Mouse (Mus musculus) myocyte (in vitro differentiated cells): ENCODE measurements at regions not wholly inside any gene's neighbourhood (a gene's known extent, or its start where the extent isn't known, plus 50 kb on each side); places are given as distances from the start of the nearest gene placed in this dataset.

Source experiments
- H3K27me3 ChIP-seq: one replicate; pipeline ENCODE4 v1.6.1; 2011; ENCODE audit not compliant: control insufficient read depth, insufficient read depth, insufficient read length
- H3K36me3 ChIP-seq: one replicate; pipeline ENCODE4 v1.6.1; 2011; ENCODE audit not compliant: control insufficient read depth, insufficient read depth
- H3K4me2 ChIP-seq: one replicate; pipeline ENCODE4 v1.6.1; 2011; ENCODE audit warnings: low read depth, control low read depth
- H3K4me3 ChIP-seq: one replicate; pipeline ENCODE4 v1.5.1; 2011; ENCODE audit warnings: mild to moderate bottlenecking, control low read depth, moderate library complexity
- H3K79me2 ChIP-seq: one replicate; pipeline ENCODE4 v1.6.1; 2011; ENCODE audit not compliant: control insufficient read depth, insufficient read depth
- H3ac ChIP-seq: one replicate; pipeline ENCODE4 v1.6.1; 2011; ENCODE audit not compliant: control insufficient read depth, insufficient read length
- CEBPB ChIP-seq: IDR thresholded peaks from 2 replicates; pipeline ENCODE4 v1.6.1; 2011; ENCODE audit warnings: mild to moderate bottlenecking, moderate library complexity; ENCODE audit not compliant: poor library complexity, insufficient read depth, severe bottlenecking
- E2F4 ChIP-seq: IDR thresholded peaks from one replicate; pipeline ENCODE4 v1.6.1; 2011; ENCODE audit warnings: mild to moderate bottlenecking, control low read depth, moderate library complexity; ENCODE audit not compliant: insufficient read depth
- MAX ChIP-seq: IDR thresholded peaks from one replicate; pipeline ENCODE4 v1.6.1; 2011; ENCODE audit warnings: low read depth, mild to moderate bottlenecking, control low read depth
- MYOD1 ChIP-seq, 3 experiments: IDR thresholded peaks; one replicate each; pipeline ENCODE4 v1.6.1; 2011; ENCODE audit warnings: control low read depth in 2 of 3, low read depth in 2 of 3, mild to moderate bottlenecking in 2 of 3, moderate library complexity in 1 of 3; ENCODE audit not compliant: insufficient read length in 2 of 3, control insufficient read depth in 1 of 3
- MYOG ChIP-seq, 3 experiments: IDR thresholded peaks; one replicate each; pipeline ENCODE4 v1.6.1; 2011; ENCODE audit warnings: control low read depth in 2 of 3, low read depth in 2 of 3, mild to moderate bottlenecking in 2 of 3; ENCODE audit not compliant: insufficient read length in 2 of 3, control insufficient read depth in 1 of 3, insufficient read depth in 1 of 3
- POLR2A ChIP-seq: IDR thresholded peaks from one replicate; pipeline ENCODE4 v1.6.1; 2011; ENCODE audit warnings: low read depth, mild to moderate bottlenecking, control low read depth, moderate library complexity; ENCODE audit not compliant: insufficient read length
- POLR2AphosphoS2 ChIP-seq: IDR thresholded peaks from one replicate; pipeline ENCODE4 v1.6.1; 2011; ENCODE audit warnings: low read depth, control low read depth; ENCODE audit not compliant: insufficient read length
- REST ChIP-seq: IDR thresholded peaks from one replicate; pipeline ENCODE4 v1.6.1; 2011; ENCODE audit warnings: mild to moderate bottlenecking, control low read depth, moderate library complexity; ENCODE audit not compliant: insufficient read depth, insufficient read length
- SRF ChIP-seq: IDR thresholded peaks from one replicate; pipeline ENCODE4 v1.6.1; 2011; ENCODE audit warnings: low read depth; ENCODE audit not compliant: control insufficient read depth, insufficient read length
- TCF12 ChIP-seq: IDR thresholded peaks from one replicate; pipeline ENCODE4 v1.6.1; 2011; ENCODE audit warnings: mild to moderate bottlenecking, control low read depth; ENCODE audit not compliant: poor library complexity, insufficient read depth, severe bottlenecking
- TCF3 ChIP-seq: IDR thresholded peaks from one replicate; pipeline ENCODE4 v1.6.1; 2011; ENCODE audit warnings: low read depth, control low read depth; ENCODE audit not compliant: insufficient read length
- USF1 ChIP-seq: IDR thresholded peaks from one replicate; pipeline ENCODE4 v1.6.1; 2011; ENCODE audit warnings: low read depth, mild to moderate bottlenecking, control low read depth, moderate library complexity

- Histone ChIP-seq H3K36me3 (no peaks in the 10 kb centered on the region), H3K4me3 (no peak overlapping the region), H3K27me3 (no peaks in the 10 kb centered on the region), H3ac (no peak overlapping the region), H3K4me2 (no peak overlapping the region), H3K79me2 (no peaks in the 10 kb centered on the region)
- TF ChIP-seq POLR2AphosphoS2 (no peak), TCF12 (no peak)
These were observed 172.3 kb upstream of the Bdnf start for GRCm38 (mm10) chr2:109502186-109502585.

GRCm38 (mm10) chr2:109504906-109505305, 169.6 kb upstream of the Bdnf start:
- H3ac ChIP-seq = no peak overlapping the region
- no peaks in the 10 kb centered on the region for H3K27me3 ChIP-seq
- H3K4me3 ChIP-seq = no peak overlapping the region
- TF ChIP-seq SRF = no peak
- TF ChIP-seq E2F4 = no peak
- TF ChIP-seq TCF3 = no peak
- no peak for TF ChIP-seq REST
- TF ChIP-seq TCF12 = no peak
- no peak for TF ChIP-seq POLR2A
- no peak for TF ChIP-seq MYOG (IDR thresholded peaks at IDR 0.05; ENCODE audit: control insufficient read depth in 1 of 3, insufficient read depth in 1 of 3, insufficient read length in 2 of 3, low read depth in 2 of 3)
- no peak for TF ChIP-seq POLR2AphosphoS2
- no peaks in the 10 kb centered on the region for H3K36me3 ChIP-seq
- H3K79me2 ChIP-seq = no peaks in the 10 kb centered on the region
- no peak overlapping the region for H3K4me2 ChIP-seq

GRCm38 (mm10) chr2:109510070-109510979, 164.2 kb upstream of the Bdnf start:
- no peaks in the 10 kb centered on the region for H3K36me3 ChIP-seq
- TF ChIP-seq MYOG (IDR thresholded peaks at IDR 0.05; ENCODE audit: control insufficient read depth in 1 of 3, insufficient read depth in 1 of 3, insufficient read length in 2 of 3, low read depth in 2 of 3) (no peak), USF1 (no peak), CEBPB (no peak), POLR2AphosphoS2 (no peak), TCF3 (no peak), REST (no peak), MYOD1 (IDR thresholded peaks at IDR 0.05; ENCODE audit: control insufficient read depth in 1 of 3, insufficient read length in 2 of 3, low read depth in 2 of 3) (no peak), E2F4 (no peak), MAX (no peak), SRF (no peak), POLR2A (no peak), TCF12 (no peak)
- no peak overlapping the region for H3K4me3 ChIP-seq
- no peaks in the 10 kb centered on the region for H3K27me3 ChIP-seq
- no peaks in the 10 kb centered on the region for H3K79me2 ChIP-seq
- no peak overlapping the region for H3K4me2 ChIP-seq
- no peak overlapping the region for H3ac ChIP-seq

- Histone ChIP-seq H3K27me3 (no peaks in the 10 kb centered on the region), H3K79me2 (no peaks in the 10 kb centered on the region), H3K4me2 (no peak overlapping the region), H3K4me3 (no peak overlapping the region), H3K36me3 (no peaks in the 10 kb centered on the region), H3ac (no peak overlapping the region)
- TF ChIP-seq POLR2A (no peak), MAX (no peak), MYOD1 (IDR thresholded peaks at IDR 0.05; ENCODE audit: control insufficient read depth in 1 of 3, insufficient read length in 2 of 3, low read depth in 2 of 3) (no peak), E2F4 (no peak), TCF12 (no peak), USF1 (no peak), REST (no peak), TCF3 (no peak), POLR2AphosphoS2 (no peak), CEBPB (no peak), MYOG (IDR thresholded peaks at IDR 0.05; ENCODE audit: control insufficient read depth in 1 of 3, insufficient read depth in 1 of 3, insufficient read length in 2 of 3, low read depth in 2 of 3) (no peak), SRF (no peak)
These were observed 163.4 kb upstream of the Bdnf start for GRCm38 (mm10) chr2:109511142-109511541.

- Histone ChIP-seq H3K4me2 (no peak overlapping the region), H3K79me2 (no peaks in the 10 kb centered on the region), H3K4me3 (no peak overlapping the region)
These were observed 155.2 kb upstream of the Bdnf start for GRCm38 (mm10) chr2:109519261-109519660.

More at GRCm38 (mm10) chr2:109519261-109519660, 155.2 kb upstream of the Bdnf start:
- H3K27me3 ChIP-seq = no peaks in the 10 kb centered on the region
- H3K36me3 ChIP-seq = no peaks in the 10 kb centered on the region
- no peak for TF ChIP-seq TCF3
- TF ChIP-seq CEBPB = no peak
- no peak for TF ChIP-seq TCF12
- no peak overlapping the region for H3ac ChIP-seq
